Comparison of ENCODE assay signal across 19 mouse cellular contexts in the genomic region with DNA sequence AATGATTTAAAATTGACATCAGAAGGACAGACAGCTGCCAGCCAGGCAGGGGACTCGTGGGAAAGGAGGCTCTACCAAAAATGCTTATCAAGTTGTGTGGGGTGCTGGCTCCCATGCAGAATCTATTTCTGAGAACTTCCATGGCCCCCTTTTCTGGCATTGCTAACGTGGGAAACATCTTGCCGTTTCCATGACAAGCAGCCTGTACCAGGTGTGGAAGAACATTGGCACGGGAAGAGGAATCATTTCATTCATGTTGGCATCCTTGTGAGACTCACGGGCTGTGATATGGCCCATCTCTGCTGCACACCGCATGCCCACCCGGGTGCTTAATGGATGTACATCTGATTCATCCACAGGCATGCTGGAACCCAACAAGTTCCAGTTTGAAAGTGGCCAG.
"Had no signal": no experiment of that assay in that cellular context is flagged by ENCODE, and none has a peak within 500 bp of the region (broad histone marks: within the 10 kb centered on the region; RNA-seq: fewer than 3 reads in every experiment).

No protein-coding gene starts in this region.

- H3K27ac ChIP-seq: lung, embryonic 15.5 days; neural tube, embryonic 13.5 days; neural tube, embryonic 15.5 days had no signal

- H3K4me1 ChIP-seq: lung, embryonic 15.5 days had no signal

- DNase-seq: liver, postnatal 0 days; lung, adult 2 months; lung, postnatal 14 days; lung, postnatal 4 days; retina, postnatal 1 day; right cerebral cortex, postnatal 25 days; right cerebral cortex, postnatal 4 days; spleen, adult 18-20 months; thymus, adult 18-20 months; thymus, postnatal 25 days; thymus, postnatal 4 days had no signal

- H3K36me3 ChIP-seq: lung, embryonic 15.5 days; midbrain, embryonic 13.5 days; neural tube, embryonic 13.5 days; neural tube, embryonic 15.5 days had no signal

- H3K4me2 ChIP-seq: lung, embryonic 15.5 days; midbrain, embryonic 11.5 days; midbrain, embryonic 13.5 days; neural tube, embryonic 13.5 days; neural tube, embryonic 15.5 days had no signal

- H3K27me3 ChIP-seq: lung, embryonic 15.5 days; neural tube, embryonic 15.5 days had no signal

- ATAC-seq: liver, postnatal 0 days; lung, postnatal 0 days; midbrain, embryonic 13.5 days; midbrain, embryonic 16.5 days had no signal

- H3K9ac ChIP-seq: liver, postnatal 0 days; lung, embryonic 15.5 days; midbrain, embryonic 13.5 days; neural tube, embryonic 13.5 days; neural tube, embryonic 15.5 days had no signal

- H3K4me3 ChIP-seq: lung, embryonic 15.5 days; midbrain, embryonic 13.5 days; myocyte; neural tube, embryonic 13.5 days; neural tube, embryonic 15.5 days had no signal

- H3K9me3 ChIP-seq: lung, embryonic 15.5 days; midbrain, embryonic 13.5 days; neural tube, embryonic 13.5 days; neural tube, embryonic 15.5 days had no signal
